Mouse (Mus musculus) heart, postnatal 0 days (tissue): ENCODE measurements around the gene Theg. TPM values are rescaled to one million over a fixed set of nuclear protein-coding genes. Genes with fewer than 3 reads are reported as not detected.

Experiments
- ATAC-seq: fragments of 200-750 bp; cut with Nextera tagmentation; 2 replicates; pipeline ENCODE4 v1.8.0; 2017; ENCODE audit warnings: low read depth, moderate number of reproducible peaks, moderate library complexity; ENCODE audit not compliant: insufficient read depth
- DNase-seq: peaks from one replicate; pipeline ENCODE4 v3.0.0-alpha.2; 2016; ENCODE audit warnings: low spot score
- H3K27ac ChIP-seq: fragments of 300-500 bp; sonication (generic); 2 replicates; pipeline ENCODE4 v1.5.1; 2014; ENCODE audit warnings: low read depth, mild to moderate bottlenecking
- H3K27me3 ChIP-seq: fragments of 300-500 bp; sonication (generic); 2 replicates; pipeline ENCODE4 v1.6.1; 2014; ENCODE audit warnings: low read length, mixed read lengths; ENCODE audit not compliant: control insufficient read depth, insufficient read depth
- H3K36me3 ChIP-seq: fragments of 300-500 bp; sonication (generic); replicated peaks from 2 replicates; pipeline ENCODE4 v1.6.1; 2014; ENCODE audit warnings: low read length, mixed read lengths; ENCODE audit not compliant: control insufficient read depth, insufficient read depth
- H3K4me1 ChIP-seq: fragments of 300-500 bp; sonication (generic); 2 replicates; pipeline ENCODE4 v1.6.1; 2014; ENCODE audit warnings: antibody characterized with exemption; ENCODE audit not compliant: control insufficient read depth, insufficient read depth
- H3K4me2 ChIP-seq: fragments of 300-500 bp; sonication (generic); 2 replicates; pipeline ENCODE4 v1.6.1; 2014; ENCODE audit warnings: low read depth, mild to moderate bottlenecking, low read length, moderate library complexity
- H3K4me3 ChIP-seq: fragments of 300-500 bp; sonication (generic); 2 replicates; pipeline ENCODE4 v1.5.1; 2014; ENCODE audit warnings: low read depth, low read length
- H3K9ac ChIP-seq: fragments of 300-500 bp; sonication (generic); replicated peaks from 2 replicates; pipeline ENCODE4 v1.6.1; 2014; ENCODE audit warnings: low read depth, low read length, mixed read lengths
- H3K9me3 ChIP-seq: fragments of 300-500 bp; sonication (generic); replicated peaks from 2 replicates; pipeline ENCODE4 v1.6.1; 2016; ENCODE audit warnings: low read length; ENCODE audit not compliant: control insufficient read depth
- CTCF ChIP-seq: IDR thresholded peaks from 2 replicates; pipeline ENCODE4 v1.5.1; 2016; ENCODE audit warnings: antibody characterized with exemption, control low read depth, low read depth
- EP300 ChIP-seq: IDR thresholded peaks from 2 replicates; pipeline ENCODE4 v1.6.1; 2016; ENCODE audit warnings: antibody characterized with exemption, low read depth
- WGBS: fragments of 180-500 bp; shearing (Covaris S2); extraction: QIAGEN DNeasy Blood & Tissue Kit; methylation state at CpG from one replicate; pipeline ENCODE4 v1.1.7; 2014; 5-methylcytosine and 5-hydroxymethylcytosine counted together
- polyA plus RNA-seq: library from polyadenylated mRNA; unstranded; fragments of >200 nt; fragmentation: Nextera tagmentation; extraction: Ambion mirVana; gene quantifications from 2 replicates; pipeline ENCODE4 v1.2.1, GENCODE M21; 2015
- total RNA-seq: library from RNA; depleted of rRNA; stranded (reverse); fragments of >200 nt; gene quantifications from 2 replicates; pipeline ENCODE4 v1.2.3, GENCODE M21; 2014; ENCODE audit warnings: low replicate concordance

The Theg gene
- total and polyA plus RNA-seq, 2 experiments from 2014 or later: not detected

DNA sequence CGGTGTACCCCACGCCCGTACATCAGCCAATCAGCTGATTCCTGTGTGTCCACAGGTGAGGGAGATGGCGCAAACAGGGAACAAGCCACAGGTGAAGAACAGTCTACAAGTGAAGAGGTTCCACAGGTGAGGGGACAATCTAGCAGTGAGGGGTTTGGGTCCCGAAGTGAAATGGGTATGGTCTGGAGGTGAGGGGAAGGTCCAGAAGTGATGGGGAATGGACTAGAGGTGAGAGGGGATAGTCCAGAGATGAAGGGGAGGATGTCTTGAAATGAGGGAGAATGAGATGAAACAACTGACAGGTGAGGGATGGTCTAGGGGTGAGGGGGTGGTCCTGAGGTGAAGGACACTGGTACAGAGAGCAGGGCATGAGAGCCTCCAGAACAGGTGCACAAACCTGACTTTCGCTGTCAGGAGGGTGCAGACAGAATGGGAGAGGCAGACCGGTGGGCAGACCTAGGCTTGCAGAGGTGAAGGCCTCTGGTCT, 31.9 kb downstream of the Theg start:
- ATAC-seq: no peak; the same call in 1 of the 2 replicates
- Histone ChIP-seq H3K4me1 (peaks cover 14% of the 10 kb centered on the region), H3K4me3 (peak overlapping the region; percentile 94), H3K27me3 (no peaks in the 10 kb centered on the region), H3K9ac (peak overlapping the region; percentile 82), H3K9me3 (no peaks in the 10 kb centered on the region), H3K36me3 (0 out of 2 replicates have a peak, but pooled peaks cover 5% of the 10 kb centered on the region), H3K4me2 (peak overlapping the region; percentile 98), H3K27ac (no peak overlapping the region)
- 24% methylated on average over 7 of the region's 7 CpGs for WGBS
- TF ChIP-seq EP300: no peak
- TF ChIP-seq CTCF: no peak
- DNase-seq: no peak

DNA sequence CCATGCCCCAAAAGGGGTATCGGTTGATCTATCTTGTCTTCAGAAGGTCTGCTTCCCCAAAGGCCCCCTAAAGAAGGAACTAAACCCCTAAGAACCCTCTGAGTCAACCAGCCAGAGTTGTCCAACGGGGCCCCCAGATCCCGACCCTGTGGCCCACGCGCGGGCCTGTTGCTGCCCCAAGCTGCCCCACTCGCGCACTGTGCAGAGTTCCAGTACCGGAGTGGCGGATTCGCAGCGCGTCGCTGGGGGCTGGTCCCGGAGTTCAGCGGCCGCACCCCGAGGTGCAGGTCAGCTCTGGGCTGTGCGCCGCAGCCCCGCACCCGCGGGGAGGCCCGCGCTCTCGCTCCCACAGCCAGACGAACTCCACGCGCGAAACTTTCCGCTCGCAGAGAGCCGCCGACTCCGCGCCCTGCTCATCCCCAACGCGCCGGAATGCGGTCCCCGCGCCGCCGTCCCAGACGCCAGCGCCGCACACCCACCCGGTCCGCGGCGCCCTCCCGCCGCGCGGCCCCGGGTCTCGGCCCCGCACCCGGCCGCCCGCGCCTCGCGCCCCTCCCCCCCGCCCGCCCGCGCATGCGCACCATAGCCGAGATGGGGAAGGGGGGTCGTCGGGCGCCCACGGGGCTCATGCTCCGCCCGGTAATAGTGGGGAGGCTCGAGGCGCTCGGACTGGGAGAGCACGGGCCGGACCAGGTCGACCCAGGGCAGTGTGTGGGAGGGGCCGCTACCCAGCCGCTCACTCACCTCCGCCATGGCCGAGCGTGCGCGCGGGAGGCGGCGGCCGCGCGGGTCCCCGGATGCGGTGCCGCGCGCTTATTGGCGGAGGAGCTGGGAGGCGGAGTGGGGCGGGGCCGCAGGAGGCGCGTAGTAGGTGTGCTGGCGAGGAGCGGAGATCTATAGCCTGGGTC, 32.5 kb downstream of the Theg start, which contains the start of gene Mier2:
TSS of gene Mier2 (minus strand) at position 870 of the 908 bp plus-strand sequence.
- no peak for TF ChIP-seq EP300
- TF ChIP-seq CTCF: no peak
- Histone ChIP-seq H3K9ac (peak within 1 kb of the TSS; percentile 82), H3K27me3 (no peaks in the 10 kb centered on the region), H3K9me3 (no peaks in the 10 kb centered on the region), H3K4me1 (peaks cover 14% of the 10 kb centered on the region), H3K4me2 (peak within 1 kb of the TSS; percentile 98), H3K36me3 (peaks cover 11% of the 10 kb centered on the region), H3K27ac (0 out of 2 replicates have a peak within 1 kb of the TSS, but pooled peaks have one; percentile 14), H3K4me3 (peak within 1 kb of the TSS; percentile 94)
- peak; percentile 49 for DNase-seq
- ATAC-seq: peak; percentile 75
- 1% methylated on average over 58 of the region's 108 CpGs for WGBS

DNA sequence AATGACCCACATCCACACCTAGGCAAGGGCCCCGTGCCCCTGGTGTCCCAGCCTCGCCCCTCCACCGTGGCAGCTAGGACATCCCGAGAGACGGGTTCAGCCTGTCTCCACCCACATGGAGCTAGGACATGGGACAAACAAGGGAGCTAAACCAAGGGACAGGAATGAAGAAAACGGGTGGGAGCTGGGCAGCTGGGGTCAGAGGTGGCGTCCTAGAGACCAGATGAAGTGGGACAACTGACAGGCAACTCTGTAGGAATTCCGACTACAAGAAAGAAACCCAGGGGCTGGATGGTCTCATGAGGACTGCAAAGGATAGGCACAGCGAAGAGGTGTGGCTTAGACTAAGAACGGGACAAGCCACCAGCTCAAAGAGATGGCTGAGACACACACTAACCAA, 33.4 kb downstream of the Theg start:
- Histone ChIP-seq H3K27ac (no peak overlapping the region), H3K9ac (no peak overlapping the region), H3K4me2 (peak overlapping the region; percentile 98), H3K4me1 (peaks cover 14% of the 10 kb centered on the region), H3K36me3 (peaks cover 20% of the 10 kb centered on the region), H3K9me3 (no peaks in the 10 kb centered on the region), H3K27me3 (no peaks in the 10 kb centered on the region), H3K4me3 (peak overlapping the region; percentile 94)
- TF ChIP-seq EP300 (no peak), CTCF (no peak)
- ATAC-seq: no peak
- WGBS: 30% methylated on average over 10 of the region's 10 CpGs
- no peak for DNase-seq

DNA sequence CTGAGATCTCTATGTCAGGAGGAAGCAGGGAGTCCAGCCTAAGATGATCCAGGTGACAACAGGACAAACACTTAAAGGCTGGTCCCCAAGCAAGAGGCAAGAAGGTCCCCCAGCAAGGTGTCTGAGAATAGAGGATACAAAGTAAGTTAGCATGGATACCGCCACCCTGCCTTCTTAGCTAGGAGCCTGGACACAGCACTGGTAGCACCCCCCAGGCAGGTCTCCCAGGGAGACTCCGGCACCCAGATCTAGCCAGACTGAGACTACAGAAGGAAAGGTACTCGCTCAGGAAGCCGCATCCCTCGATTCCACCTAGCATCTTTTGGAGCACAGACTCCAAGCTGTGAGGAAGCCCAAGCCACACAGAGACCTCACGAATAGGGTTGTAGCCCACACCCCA, 34.0 kb downstream of the Theg start:
- Histone ChIP-seq H3K4me3 (no peak overlapping the region), H3K9me3 (no peaks in the 10 kb centered on the region), H3K27ac (no peak overlapping the region), H3K4me1 (peaks cover 14% of the 10 kb centered on the region), H3K9ac (no peak overlapping the region), H3K4me2 (no peak overlapping the region), H3K36me3 (peaks cover 25% of the 10 kb centered on the region), H3K27me3 (no peaks in the 10 kb centered on the region)
- no peak for ATAC-seq
- DNase-seq: no peak
- TF ChIP-seq CTCF (no peak), EP300 (no peak)
- 91% methylated on average over 6 of the region's 6 CpGs for WGBS

DNA sequence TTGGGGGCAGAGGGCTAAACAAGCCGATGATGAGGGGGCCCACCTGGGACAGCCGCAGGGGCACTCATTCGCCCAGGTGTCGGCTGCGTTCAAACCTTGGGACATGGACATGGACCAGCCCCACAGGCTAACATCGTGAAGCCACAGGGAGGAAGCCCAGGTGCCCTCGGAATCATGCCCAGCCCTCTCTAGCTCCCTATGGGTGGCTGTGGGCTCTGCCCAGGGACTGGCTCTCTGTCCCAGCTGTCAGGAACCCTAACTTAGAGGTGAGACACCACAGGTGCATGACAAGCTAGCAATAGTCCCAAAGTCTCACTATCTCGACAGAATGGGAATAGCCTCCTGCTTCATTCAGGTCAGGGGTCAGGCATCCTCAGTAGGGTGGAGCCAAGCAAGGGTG, 34.6 kb downstream of the Theg start:
- DNase-seq (no peak), ATAC-seq (no peak)
- TF ChIP-seq CTCF (no peak), EP300 (no peak)
- 82% methylated on average over 8 of the region's 8 CpGs for WGBS
- Histone ChIP-seq H3K9ac (no peak overlapping the region), H3K4me3 (no peak overlapping the region), H3K36me3 (peaks cover 31% of the 10 kb centered on the region), H3K27me3 (no peaks in the 10 kb centered on the region), H3K4me2 (no peak overlapping the region), H3K27ac (no peak overlapping the region), H3K9me3 (no peaks in the 10 kb centered on the region), H3K4me1 (peaks cover 14% of the 10 kb centered on the region)
